Mouse (Mus musculus) olfactory bulb, adult 2 months (tissue): ENCODE data around the gene Fez2. TPM values are rescaled to one million over a fixed set of nuclear protein-coding genes. Genes with fewer than 3 reads are reported as not detected.

Experiments used
- H3K27ac ChIP-seq: fragments of 200-500 bp; 2 replicates; pipeline ENCODE4 v1.5.1; 2012; ENCODE audit warnings: low read depth, low read length; ENCODE audit not compliant: insufficient read depth
- H3K4me1 ChIP-seq: fragments of 200-500 bp; 2 replicates; pipeline ENCODE4 v1.6.1; 2012; ENCODE audit warnings: low read length; ENCODE audit not compliant: control insufficient read depth, insufficient read depth
- H3K4me3 ChIP-seq: fragments of 200-500 bp; 2 replicates; pipeline ENCODE4 v1.5.1; 2012; ENCODE audit warnings: mild to moderate bottlenecking, low read depth, low read length, moderate library complexity; ENCODE audit not compliant: insufficient read depth
- CTCF ChIP-seq: fragments of 200-500 bp; IDR thresholded peaks from 2 replicates; pipeline ENCODE4 v1.5.1; 2012; ENCODE audit warnings: low read depth, mild to moderate bottlenecking, low read length, moderate library complexity; ENCODE audit not compliant: insufficient read depth
- POLR2A ChIP-seq: fragments of 200-500 bp; IDR thresholded peaks from 2 replicates; pipeline ENCODE4 v1.6.1; 2012; ENCODE audit warnings: mild to moderate bottlenecking, low read depth, low read length, moderate library complexity; ENCODE audit not compliant: insufficient read depth
- WGBS: fragments of 180-500 bp; shearing (Covaris S2); methylation state at CpG from one replicate; pipeline ENCODE4 v1.1.7; 2018; 5-methylcytosine and 5-hydroxymethylcytosine counted together
- polyA plus RNA-seq: library from polyadenylated mRNA; stranded (reverse); fragments of >200 nt; gene quantifications from 2 replicates; pipeline ENCODE4 v1.2.4, GENCODE M21; 2012; ENCODE audit warnings: low replicate concordance; ENCODE audit not compliant: missing spikeins, insufficient read depth, insufficient read length

Gene Fez2
- polyA plus RNA-seq, 1 experiment: not detected

GRCm38 (mm10) chr17:78361939-78362728, 55.8 kb downstream of the Fez2 start:
- no peak for TF ChIP-seq CTCF
- TF ChIP-seq POLR2A: no peak
- Histone ChIP-seq H3K27ac (no peak overlapping the region), H3K4me1 (peaks cover 9% of the 10 kb centered on the region), H3K4me3 (no peak overlapping the region)
- WGBS: 87% methylated on average over 13 of the region's 13 CpGs

GRCm38 (mm10) chr17:78358251-78358726, 59.7 kb downstream of the Fez2 start:
- Histone ChIP-seq H3K4me1 (peaks cover 10% of the 10 kb centered on the region), H3K4me3 (no peak overlapping the region), H3K27ac (no peak overlapping the region)
- TF ChIP-seq CTCF (no peak), POLR2A (no peak)
- WGBS: 39% methylated on average over 7 of the region's 7 CpGs

- TF ChIP-seq POLR2A: no peak
- TF ChIP-seq CTCF: no peak
- 12% methylated on average over 4 of the region's 4 CpGs for WGBS
- H3K4me1 ChIP-seq: peaks cover 10% of the 10 kb centered on the region
- no peak overlapping the region for H3K27ac ChIP-seq
- no peak overlapping the region for H3K4me3 ChIP-seq
Measured at GRCm38 (mm10) chr17:78357753-78358152, 60.2 kb downstream of the Fez2 start.

DNA sequence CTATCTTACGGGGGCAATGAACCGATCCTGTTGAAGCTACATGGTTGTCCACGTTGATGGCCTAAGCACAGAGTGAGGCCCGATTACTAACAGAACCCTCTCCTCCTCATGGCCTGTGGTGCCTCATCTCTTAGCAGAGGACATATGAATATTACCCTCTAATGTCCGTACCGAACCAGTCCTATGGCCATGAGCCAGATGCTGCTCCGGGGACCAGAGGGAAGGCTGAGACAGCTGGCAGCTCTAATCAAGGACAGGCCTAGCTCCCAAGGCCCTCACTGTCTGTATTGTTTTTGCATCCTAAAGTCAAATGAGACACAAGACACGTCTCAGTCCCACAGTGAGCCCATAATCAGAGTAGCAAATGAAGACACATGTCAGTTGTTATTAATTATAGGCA, 62.3 kb downstream of the Fez2 start:
- Histone ChIP-seq H3K4me1 (peaks cover 13% of the 10 kb centered on the region), H3K4me3 (no peak overlapping the region), H3K27ac (no peak overlapping the region)
- 85% methylated on average over 8 of the region's 8 CpGs for WGBS
- TF ChIP-seq POLR2A (no peak), CTCF (no peak)

- peaks cover 12% of the 10 kb centered on the region for H3K4me1 ChIP-seq
- 94% methylated on average over 12 of the region's 12 CpGs for WGBS
Measured at GRCm38 (mm10) chr17:78354871-78355270, 63.1 kb downstream of the Fez2 start.

DNA sequence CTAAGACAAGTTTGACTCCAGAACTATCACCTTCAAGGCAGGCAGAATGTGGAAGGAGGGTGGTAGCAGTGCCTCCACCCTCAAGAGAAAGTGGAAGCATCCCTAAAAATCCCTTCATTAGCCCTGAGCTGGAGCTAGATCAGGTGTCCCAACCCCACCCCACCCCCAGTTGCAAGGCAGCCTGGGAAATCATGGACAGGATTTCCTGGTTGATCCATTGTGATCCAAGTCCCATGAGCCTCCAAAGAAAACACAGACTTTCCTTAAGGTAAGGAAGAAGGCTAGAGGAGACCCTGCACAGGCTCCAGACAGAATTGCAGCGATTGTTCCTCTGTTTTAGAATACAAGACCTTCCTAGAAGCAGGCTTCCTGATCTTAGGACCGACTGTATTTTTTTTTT, 63.5 kb downstream of the Fez2 start:
- no peak overlapping the region for H3K4me3 ChIP-seq

More at GRCm38 (mm10) chr17:78354871-78355270, 63.1 kb downstream of the Fez2 start:
- TF ChIP-seq POLR2A (no peak), CTCF (no peak)
- no peak overlapping the region for H3K27ac ChIP-seq
- H3K4me3 ChIP-seq: no peak overlapping the region

GRCm38 (mm10) chr17:78352500-78352855, 65.5 kb downstream of the Fez2 start:
- no peak overlapping the region for H3K27ac ChIP-seq
- 95% methylated on average over 3 of the region's 3 CpGs for WGBS
- H3K4me1 ChIP-seq: peaks cover 7% of the 10 kb centered on the region
- no peak overlapping the region for H3K4me3 ChIP-seq
- no peak for TF ChIP-seq POLR2A
- TF ChIP-seq CTCF: no peak

More for the DNA sequence above, 63.5 kb downstream of the Fez2 start:
- no peak overlapping the region for H3K27ac ChIP-seq
- TF ChIP-seq POLR2A: no peak
- TF ChIP-seq CTCF: no peak
- WGBS: 83% methylated on average over 2 of the region's 2 CpGs
- peaks cover 10% of the 10 kb centered on the region for H3K4me1 ChIP-seq

DNA sequence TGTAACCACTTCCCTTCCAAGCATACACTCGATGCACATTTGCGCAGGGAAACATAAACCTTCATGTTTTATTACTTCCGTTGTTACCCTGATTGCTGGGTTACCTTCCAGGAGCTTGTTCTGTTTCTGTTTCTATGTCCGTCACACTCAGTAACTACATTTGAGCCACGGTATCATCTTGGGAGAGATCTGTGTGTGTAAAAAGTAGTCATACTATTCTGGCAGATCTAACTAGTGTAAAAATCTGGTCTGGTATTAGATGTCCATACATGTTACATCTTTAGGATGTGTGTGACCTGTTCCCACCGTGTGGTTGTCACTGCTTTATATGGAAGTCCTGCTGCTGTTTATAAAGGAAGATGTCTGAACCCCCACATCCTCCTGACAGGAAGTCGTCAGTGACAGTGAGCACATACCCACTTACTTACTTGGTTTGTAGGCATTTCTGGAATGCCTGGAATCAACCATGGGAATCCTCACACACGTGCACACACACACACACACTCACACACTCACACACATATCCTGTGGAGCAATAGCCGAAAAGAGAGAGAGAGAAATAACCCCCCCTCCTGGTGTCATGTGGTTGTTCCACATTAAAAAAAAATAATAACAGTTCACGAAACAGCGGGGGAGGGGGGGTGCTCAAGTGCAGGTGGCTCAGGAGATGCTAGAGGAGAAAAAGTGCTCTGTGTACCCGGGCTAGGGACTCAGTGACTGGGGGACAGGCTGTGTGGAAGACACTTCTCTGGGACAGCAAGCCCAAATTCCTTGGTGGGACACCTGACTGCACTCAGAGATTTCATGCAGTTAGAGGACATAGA, 66.1 kb downstream of the Fez2 start:
- 0 out of 2 replicates have a peak, but pooled peaks cover 3% of the 10 kb centered on the region for H3K4me1 ChIP-seq
- H3K27ac ChIP-seq: no peak overlapping the region
- H3K4me3 ChIP-seq: no peak overlapping the region
- no peak for TF ChIP-seq CTCF
- TF ChIP-seq POLR2A: no peak
- 90% methylated on average over 12 of the region's 12 CpGs for WGBS

DNA sequence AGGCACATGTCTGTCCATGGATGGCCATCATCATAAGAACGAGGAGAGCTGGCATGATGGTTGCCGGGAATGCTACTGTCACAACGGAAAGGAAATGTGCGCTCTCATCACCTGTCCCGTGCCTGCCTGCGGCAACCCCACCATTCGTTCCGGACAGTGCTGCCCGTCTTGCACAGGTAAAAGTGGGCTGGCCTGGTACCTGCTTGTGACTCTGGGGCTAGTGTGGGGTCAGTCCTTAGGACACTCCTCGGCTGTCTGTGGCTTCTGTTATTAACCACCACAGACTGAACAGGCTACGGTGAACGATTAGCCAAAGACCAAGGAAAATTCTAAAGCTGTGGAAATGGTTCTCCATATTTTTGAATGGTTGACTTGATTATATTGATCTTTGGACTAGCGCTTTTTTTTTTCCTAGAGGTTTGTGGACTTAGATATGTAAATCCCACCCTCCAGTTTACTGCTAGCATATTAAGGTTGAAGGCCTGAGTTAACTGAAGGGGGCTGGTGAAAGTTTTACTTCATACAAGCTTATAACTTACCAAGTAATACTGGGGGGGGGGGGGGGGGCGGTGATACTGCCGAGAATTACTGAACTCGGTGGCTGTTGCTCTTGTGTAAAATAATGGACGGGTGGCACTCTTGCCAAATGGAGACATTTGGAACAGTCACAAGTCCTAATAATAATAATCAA, 70.7 kb downstream of the Fez2 start:
- WGBS: 94% methylated on average over 17 of the region's 17 CpGs
- Histone ChIP-seq H3K4me1 (0 out of 2 replicates have a peak, but pooled peaks cover 3% of the 10 kb centered on the region), H3K4me3 (no peak overlapping the region), H3K27ac (no peak overlapping the region)
- TF ChIP-seq CTCF (no peak), POLR2A (no peak)
